Mouse (Mus musculus) right cerebral cortex, adult 18-20 months (tissue): ENCODE measurements around the gene Tbc1d10b.

Experiments
- DNase-seq: peaks from one replicate; pipeline ENCODE4 v3.0.0; 2022; ENCODE audit warnings: mixed read lengths

Gene Tbc1d10b

DNA sequence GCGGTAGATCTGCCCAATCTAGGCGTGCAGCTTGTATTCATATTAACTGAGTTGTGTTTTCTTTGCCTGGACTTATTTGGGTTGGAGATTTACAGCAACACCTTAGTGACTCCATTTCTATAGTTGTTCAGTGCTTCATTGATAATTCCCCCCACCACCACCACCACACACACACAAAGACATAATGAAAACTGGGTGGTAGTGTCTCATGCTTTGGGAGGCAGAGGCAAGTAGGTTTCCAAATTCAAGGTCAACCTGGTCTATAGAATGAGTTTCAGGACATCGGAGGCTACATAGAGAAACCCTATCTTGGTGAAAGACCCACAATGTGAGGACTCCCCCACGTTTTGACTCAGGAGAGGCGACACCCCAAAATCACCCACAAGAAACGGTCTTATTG lies 16.3 kb upstream of the Tbc1d10b start:
- DNase-seq = no peak

- DNase-seq = no peak
Measured at GRCm38 (mm10) chr7:127223515-127224478, 15.5 kb upstream of the Tbc1d10b start.

GRCm38 (mm10) chr7:127223106-127223505 lies 14.8 kb upstream of the Tbc1d10b start:
- DNase-seq = no peak

GRCm38 (mm10) chr7:127220440-127220839 lies 12.2 kb upstream of the Tbc1d10b start:
- no peak for DNase-seq

GRCm38 (mm10) chr7:127218670-127219069 lies 10.4 kb upstream of the Tbc1d10b start:
- no peak for DNase-seq

DNA sequence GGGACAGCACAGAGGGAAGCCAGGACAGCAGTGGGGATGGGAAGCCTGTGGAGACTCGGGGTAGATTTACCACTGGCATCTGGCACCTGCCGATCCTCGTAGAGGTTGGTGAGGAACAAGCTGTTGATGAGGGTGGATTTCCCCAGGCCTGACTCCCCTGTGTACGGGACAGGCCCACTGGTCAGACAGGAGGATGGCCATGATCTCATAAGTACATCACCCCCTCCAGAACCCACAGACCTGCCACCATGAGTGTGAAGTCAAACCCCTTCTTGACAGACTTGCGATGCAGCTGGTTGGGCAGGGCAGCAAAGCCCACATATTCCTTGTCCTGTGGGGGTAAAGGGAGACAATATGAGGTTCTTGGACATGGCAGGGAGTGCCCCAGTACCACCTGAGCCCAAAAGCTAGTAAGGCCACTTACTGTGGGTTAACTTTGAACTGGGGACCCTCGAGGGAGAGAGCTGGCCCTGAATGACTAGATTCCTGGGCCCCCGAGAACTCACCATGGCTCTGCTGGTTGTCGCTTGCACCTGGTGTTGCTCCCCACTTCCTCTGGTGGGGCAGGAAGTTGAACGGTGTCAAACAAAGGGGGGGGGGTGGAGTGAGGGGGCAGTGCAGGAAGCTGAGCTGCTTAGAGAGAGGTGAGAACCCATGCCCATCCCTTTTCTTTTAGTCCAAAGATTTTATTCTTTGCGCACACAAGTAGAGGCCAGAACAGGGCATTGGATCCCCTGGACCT lies 9.8 kb upstream of the Tbc1d10b start:
- DNase-seq = no peak

- DNase-seq = no peak
Measured at GRCm38 (mm10) chr7:127217475-127217874, 9.2 kb upstream of the Tbc1d10b start.

- DNase-seq = no peak
Measured at GRCm38 (mm10) chr7:127216307-127216706, 8.0 kb upstream of the Tbc1d10b start.

DNA sequence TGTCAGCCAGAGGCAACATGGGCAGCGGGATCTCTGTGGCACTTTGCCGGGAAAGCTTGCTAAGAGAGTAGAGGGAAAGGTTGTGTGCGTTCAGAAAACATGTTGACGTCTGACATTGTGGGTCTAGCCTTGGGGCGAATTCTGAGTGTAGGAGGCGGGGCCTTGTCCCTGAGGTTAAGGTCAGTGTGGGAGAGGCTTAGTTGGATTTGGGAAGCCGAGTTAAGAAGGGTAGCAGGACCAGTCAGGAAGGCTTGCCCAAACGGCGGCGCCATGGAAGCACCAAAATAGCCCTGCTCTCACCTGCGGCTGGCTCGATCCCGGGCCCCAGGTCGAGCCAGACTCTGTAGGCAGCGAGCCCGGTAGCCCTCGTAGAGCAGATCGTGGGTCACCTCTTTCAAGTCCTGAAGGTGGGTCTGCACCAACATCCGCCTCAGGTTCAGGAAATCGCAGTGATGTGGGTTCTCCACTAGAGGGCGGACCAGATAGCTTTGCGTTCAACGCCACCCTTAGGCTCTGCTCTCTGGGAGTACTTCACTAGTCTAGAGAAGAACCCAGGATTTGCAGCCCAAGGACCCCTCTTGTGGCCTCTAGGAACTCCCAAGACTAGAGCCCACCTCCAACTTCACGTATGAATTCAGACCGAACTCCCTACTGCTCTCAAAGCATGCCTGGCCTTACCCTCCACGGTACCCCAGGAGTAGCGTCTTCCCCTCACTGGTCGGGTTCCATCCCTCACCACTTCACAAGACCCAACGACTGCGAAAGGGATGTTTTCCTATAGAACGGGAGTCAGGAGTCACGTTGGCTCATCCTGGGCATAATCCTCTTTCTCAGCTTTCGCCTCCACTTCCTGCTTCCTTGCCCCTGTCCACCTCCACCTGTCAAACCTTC lies 7.0 kb upstream of the Tbc1d10b start:
- DNase-seq = no peak

GRCm38 (mm10) chr7:127214521-127214920 lies 6.3 kb upstream of the Tbc1d10b start:
- DNase-seq = no peak

GRCm38 (mm10) chr7:127213930-127214329 lies 5.7 kb upstream of the Tbc1d10b start:
- no peak for DNase-seq

DNA sequence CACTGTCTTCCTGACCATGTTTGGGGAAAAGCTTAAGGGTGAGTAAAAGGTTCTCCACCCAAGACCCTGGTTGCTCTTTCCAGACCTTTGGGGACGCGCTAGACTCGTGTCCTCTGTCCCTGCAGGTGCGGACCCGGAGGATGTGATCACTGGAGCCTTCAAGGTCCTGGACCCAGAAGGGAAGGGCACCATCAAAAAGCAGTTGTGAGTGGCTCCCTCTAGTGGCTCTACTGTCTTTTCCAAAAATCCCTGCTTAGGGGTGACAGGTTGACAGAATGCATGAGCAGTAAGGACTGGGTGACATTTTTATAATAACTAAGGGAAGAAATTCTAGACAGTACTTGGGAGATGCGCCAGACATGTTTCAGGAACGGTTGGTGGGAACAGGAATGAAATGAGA lies 5.2 kb upstream of the Tbc1d10b start:
- no peak for DNase-seq

DNA sequence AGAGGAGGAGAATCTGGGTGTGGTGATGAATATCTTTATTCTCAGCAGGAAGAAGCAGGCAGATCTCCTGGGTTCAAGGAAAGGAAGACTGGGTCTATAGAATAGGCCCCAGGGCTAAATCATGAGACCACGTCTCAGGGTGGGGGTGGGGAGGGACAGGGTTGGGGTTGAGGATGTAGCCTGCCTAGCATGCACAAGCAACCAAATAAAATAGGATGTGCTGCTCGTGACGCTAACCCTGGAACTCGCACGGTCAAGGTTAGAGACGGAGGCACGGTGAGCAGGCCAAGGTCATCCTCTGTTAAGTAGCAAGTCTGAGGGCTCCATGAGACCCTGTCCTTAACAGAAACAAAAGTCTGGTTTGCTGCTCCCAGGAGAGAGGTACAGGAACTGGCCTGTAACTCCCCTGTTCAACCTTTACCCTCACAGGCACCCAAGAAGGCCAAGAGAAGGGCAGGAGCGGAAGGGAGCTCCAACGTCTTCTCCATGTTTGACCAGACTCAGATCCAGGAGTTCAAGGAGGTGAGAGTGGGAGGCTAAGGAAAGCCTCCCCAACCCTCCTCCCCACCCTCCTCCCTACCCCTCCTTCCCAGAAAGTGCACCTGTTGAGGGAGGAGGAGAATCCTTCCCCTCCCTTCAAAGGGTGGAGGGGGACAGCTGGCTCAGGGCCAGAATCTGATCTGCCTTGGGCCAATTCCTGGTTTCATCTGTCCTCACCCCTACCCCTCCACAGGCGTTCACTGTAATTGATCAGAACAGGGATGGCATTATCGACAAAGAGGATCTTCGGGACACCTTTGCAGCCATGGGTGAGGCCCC lies 4.4 kb upstream of the Tbc1d10b start:
- no peak for DNase-seq

- no peak for DNase-seq
Measured at GRCm38 (mm10) chr7:127211014-127211745, 2.9 kb upstream of the Tbc1d10b start.

- no peak for DNase-seq
Measured at GRCm38 (mm10) chr7:127210266-127210665, 2.0 kb upstream of the Tbc1d10b start.

DNA sequence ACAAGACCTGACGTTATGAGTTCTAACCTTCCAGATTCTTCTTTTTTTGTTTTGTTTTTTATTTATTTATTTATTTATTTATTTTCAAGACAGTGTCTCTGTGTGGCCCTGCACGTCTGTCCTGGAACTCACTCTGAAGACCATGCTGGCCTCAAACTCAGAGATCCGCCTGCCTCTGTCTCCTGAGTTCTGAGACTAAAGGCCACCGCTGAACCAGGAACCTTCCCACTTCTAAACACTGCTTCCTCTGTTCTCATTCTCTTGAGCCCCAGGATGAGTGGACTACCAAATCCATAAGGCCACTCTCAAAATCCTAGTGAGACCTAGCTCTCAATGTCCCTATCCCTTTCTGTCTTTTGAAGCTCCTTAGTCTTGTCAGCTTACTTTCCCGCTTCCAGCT lies 1.6 kb upstream of the Tbc1d10b start:
- no peak for DNase-seq

DNA sequence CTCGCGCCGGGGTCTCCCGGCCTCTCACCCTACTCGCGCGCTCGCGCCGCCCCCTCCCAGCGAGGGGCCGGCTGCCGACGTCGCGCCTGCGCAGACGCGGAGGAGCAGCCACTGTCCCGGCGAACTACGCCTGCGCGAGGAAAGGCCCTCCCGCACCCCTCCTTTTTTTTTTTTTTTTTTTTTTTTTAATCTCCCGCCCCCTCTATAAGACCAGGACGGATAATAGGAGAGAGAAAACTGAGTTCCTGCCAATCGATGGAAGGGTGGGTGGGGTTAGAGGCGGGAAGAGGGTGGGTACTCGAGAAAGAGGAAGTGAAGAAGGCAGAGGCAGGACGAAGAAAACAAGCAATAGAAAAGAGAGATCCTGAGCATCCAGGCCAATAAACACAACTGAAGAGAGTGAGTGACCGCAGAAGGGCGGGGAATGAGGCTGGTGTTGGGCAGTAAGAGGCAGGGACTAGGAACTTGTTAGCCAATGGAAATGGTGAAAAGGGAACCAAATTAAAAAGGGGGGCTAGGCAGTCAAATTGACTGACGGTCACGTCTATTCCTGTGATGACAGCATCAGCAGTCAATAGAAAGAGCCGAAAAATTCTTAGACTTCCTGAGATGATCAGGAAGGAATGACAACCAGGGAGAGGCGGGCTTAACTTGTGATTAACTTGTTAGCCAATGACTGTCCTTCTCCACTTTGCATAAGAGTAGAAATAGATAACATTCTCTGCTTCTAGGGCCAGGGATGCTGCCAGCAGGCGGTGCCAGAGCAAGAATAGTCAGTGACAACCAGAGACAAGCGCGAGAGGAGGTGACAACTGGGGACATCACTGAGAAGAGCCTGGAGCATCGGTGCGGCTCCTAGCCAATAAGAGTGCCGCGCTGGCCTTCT lies 528 bp upstream of the Tbc1d10b start, which contains the start of gene Mylpf:
Mylpf (plus strand) TSS at position 338 of the 886 bp plus-strand sequence.
- DNase-seq = peak; percentile 97

DNA sequence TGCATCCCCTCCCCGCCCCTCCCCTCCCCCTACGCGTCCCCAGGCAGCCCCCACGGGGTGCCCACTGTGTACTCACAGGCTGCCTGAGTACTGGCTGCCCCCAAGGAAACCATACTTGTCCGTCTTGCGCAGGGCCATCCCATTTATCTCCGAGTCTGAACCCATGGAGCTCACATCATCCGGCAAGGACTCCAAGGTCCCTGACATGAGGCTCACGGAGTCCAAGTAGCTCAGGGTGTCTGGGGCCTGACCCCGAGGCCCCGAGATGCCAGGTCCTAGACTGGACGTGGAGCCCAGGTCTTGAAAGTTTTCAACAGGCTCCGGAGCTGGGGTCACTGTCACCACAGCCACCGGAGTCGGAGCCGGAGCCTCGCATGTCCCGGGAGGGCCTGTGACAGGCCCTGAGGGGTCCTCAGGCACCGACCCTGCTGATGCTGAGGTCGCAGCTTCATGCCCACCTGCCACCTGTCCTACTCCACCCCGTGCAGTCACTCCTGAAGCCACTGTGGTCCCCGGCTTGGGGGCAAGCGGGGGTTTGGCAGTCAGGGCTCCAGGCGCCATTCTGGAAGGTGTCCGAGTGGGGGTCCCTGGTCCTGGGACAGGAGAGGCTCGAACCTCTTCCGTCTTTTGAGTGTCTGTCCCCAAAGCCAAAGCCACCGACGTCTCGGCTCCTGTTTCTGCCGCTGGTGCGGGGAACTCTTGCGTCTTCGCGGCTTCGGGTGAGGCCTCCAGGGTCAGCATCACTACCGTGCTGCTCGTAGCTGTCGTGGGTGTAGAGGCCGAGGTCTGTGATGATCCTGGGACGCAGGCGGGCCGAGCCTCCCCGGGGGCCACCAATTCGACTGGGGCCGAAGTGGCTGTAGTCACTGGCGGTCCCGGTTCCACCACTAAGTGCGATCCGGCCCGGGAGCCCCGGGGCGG lies 634 bp downstream of the Tbc1d10b start:
- DNase-seq = no peak

DNA sequence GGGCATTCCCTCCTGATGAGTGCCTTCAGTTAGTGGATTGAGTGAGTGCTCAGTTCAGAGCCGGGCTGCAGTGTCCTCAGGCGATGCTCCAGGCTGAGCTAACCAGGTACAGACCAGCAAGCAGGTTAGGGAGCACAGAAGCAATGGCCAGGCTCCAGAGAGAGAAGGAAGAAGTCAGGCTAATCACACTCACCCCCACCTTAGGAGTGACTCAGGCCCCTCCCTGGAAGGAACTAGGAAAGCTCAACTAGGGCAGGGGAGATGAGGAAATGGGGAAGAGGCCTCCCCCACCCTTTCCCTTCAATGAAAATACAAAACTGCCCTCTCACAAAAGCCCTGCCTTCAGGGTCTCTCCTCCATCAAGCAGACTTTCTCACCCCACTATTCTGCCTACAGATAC lies 1.7 kb downstream of the Tbc1d10b start:
- DNase-seq = no peak
